Mouse (Mus musculus) intestine, embryonic 14.5 days (tissue): ENCODE results near the gene Def8. TPM values are rescaled to one million over a fixed set of nuclear protein-coding genes. Genes with fewer than 3 reads are reported as not detected.
A peak's percentile ranks its signal among the peaks of the same experiment; 100 is the strongest.

Experiments
- ATAC-seq: fragments of 200-750 bp; cut with Nextera tagmentation; replicated peaks from 2 replicates; pipeline ENCODE4 v1.8.0; 2017; ENCODE audit warnings: low read depth, moderate number of reproducible peaks, moderate TSS enrichment, moderate library complexity; ENCODE audit not compliant: low FRiP score, low TSS enrichment
- DNase-seq: peaks from one replicate; pipeline ENCODE4 v3.0.0-alpha.2; 2018; ENCODE audit warnings: low spot score
- H3K27ac ChIP-seq: fragments of 300-500 bp; sonication (generic); 2 replicates; pipeline ENCODE4 v1.5.1; 2014; ENCODE audit warnings: low read depth, mild to moderate bottlenecking, control low read depth
- H3K27me3 ChIP-seq: fragments of 300-500 bp; sonication (generic); replicated peaks from 2 replicates; pipeline ENCODE4 v1.6.1; 2014; ENCODE audit warnings: low read length, control low read depth; ENCODE audit not compliant: control insufficient read depth, insufficient read depth
- H3K36me3 ChIP-seq: fragments of 300-500 bp; sonication (generic); 2 replicates; pipeline ENCODE4 v1.6.1; 2014; ENCODE audit warnings: low read length, control low read depth; ENCODE audit not compliant: control insufficient read depth, insufficient read depth
- H3K4me1 ChIP-seq: fragments of 300-500 bp; sonication (generic); replicated peaks from 2 replicates; pipeline ENCODE4 v1.6.1; 2014; ENCODE audit warnings: low read length, control low read depth, mixed read lengths; ENCODE audit not compliant: control insufficient read depth, insufficient read depth
- H3K4me2 ChIP-seq: fragments of 300-500 bp; sonication (generic); 2 replicates; pipeline ENCODE4 v1.6.1; 2014; ENCODE audit warnings: low read length
- H3K4me3 ChIP-seq: fragments of 300-500 bp; sonication (generic); 2 replicates; pipeline ENCODE4 v1.5.1; 2014; ENCODE audit warnings: low read depth, low read length, control low read depth, mixed read lengths
- H3K9ac ChIP-seq: fragments of 300-500 bp; sonication (generic); 2 replicates; pipeline ENCODE4 v1.6.1; 2014; ENCODE audit warnings: mild to moderate bottlenecking, low read length
- H3K9me3 ChIP-seq: fragments of 300-500 bp; sonication (generic); 2 replicates; pipeline ENCODE4 v1.6.1; 2016; ENCODE audit warnings: low read length, control low read depth; ENCODE audit not compliant: control insufficient read depth
- WGBS: fragments of 180-500 bp; shearing (Covaris S2); extraction: QIAGEN DNeasy Blood & Tissue Kit; methylation state at CpG from one replicate; pipeline ENCODE4 v1.1.7; 2014; 5-methylcytosine and 5-hydroxymethylcytosine counted together
- polyA plus RNA-seq: library from polyadenylated mRNA; unstranded; fragments of >200 nt; fragmentation: Nextera tagmentation; extraction: Ambion mirVana; gene quantifications from 2 replicates; pipeline ENCODE4 v1.2.1, GENCODE M21; 2014

Gene Def8
- polyA plus RNA-seq, 1 experiment from 2014 or later = 32.6 TPM

- peak overlapping the region; percentile 90 for H3K4me3 ChIP-seq
- no peak for DNase-seq
- H3K27me3 ChIP-seq = no peaks in the 10 kb centered on the region
- H3K9me3 ChIP-seq = no peaks in the 10 kb centered on the region
- peaks cover 9% of the 10 kb centered on the region for H3K4me1 ChIP-seq
- H3K4me2 ChIP-seq = peak overlapping the region; percentile 90
- no peak for ATAC-seq
- 38% methylated on average over 16 of the region's 16 CpGs for whole genome bisulfite sequencing
- peaks cover 31% of the 10 kb centered on the region for H3K36me3 ChIP-seq
- peak overlapping the region; percentile 94 for H3K27ac ChIP-seq
- H3K9ac ChIP-seq = peak overlapping the region; percentile 85
These were observed 55.3 kb downstream of the Def8 start for GRCm38 (mm10) chr8:123478456-123479218.

GRCm38 (mm10) chr8:123482627-123483026 lies 59.3 kb downstream of the Def8 start:
- no peak overlapping the region for H3K4me2 ChIP-seq
- 87% methylated on average over 7 of the region's 7 CpGs for WGBS
- H3K27me3 ChIP-seq = no peaks in the 10 kb centered on the region
- H3K27ac ChIP-seq = no peak overlapping the region
- no peaks in the 10 kb centered on the region for H3K9me3 ChIP-seq
- H3K4me3 ChIP-seq = no peak overlapping the region
- peaks cover 9% of the 10 kb centered on the region for H3K4me1 ChIP-seq
- no peak for ATAC-seq
- H3K36me3 ChIP-seq = peaks cover 65% of the 10 kb centered on the region
- no peak for DNase-seq
- no peak overlapping the region for H3K9ac ChIP-seq

GRCm38 (mm10) chr8:123491280-123492075 lies 68.2 kb downstream of the Def8 start:
- Histone ChIP-seq H3K9me3 (no peaks in the 10 kb centered on the region), H3K27ac (no peak overlapping the region), H3K27me3 (no peaks in the 10 kb centered on the region), H3K4me2 (no peak overlapping the region), H3K9ac (no peak overlapping the region), H3K4me1 (no peaks in the 10 kb centered on the region), H3K36me3 (peaks cover 96% of the 10 kb centered on the region), H3K4me3 (no peak overlapping the region)
- DNase-seq (no peak), ATAC-seq (no peak)
- 88% methylated on average over 15 of the region's 15 CpGs for whole genome bisulfite sequencing

GRCm38 (mm10) chr8:123492898-123493297 lies 69.6 kb downstream of the Def8 start:
- no peak for DNase-seq
- H3K4me2 ChIP-seq = no peak overlapping the region
- 96% methylated on average over 9 of the region's 9 CpGs for WGBS

GRCm38 (mm10) chr8:123497699-123498098 lies 74.4 kb downstream of the Def8 start:
- H3K27me3 ChIP-seq = no peaks in the 10 kb centered on the region
- no peaks in the 10 kb centered on the region for H3K4me1 ChIP-seq
- 89% methylated on average over 4 of the region's 4 CpGs for WGBS
- DNase-seq = no peak
- no peak overlapping the region for H3K27ac ChIP-seq
- no peak overlapping the region for H3K4me2 ChIP-seq
- peaks cover 94% of the 10 kb centered on the region for H3K36me3 ChIP-seq
- no peak for ATAC-seq
- H3K9ac ChIP-seq = no peak overlapping the region
- no peak overlapping the region for H3K4me3 ChIP-seq
- no peaks in the 10 kb centered on the region for H3K9me3 ChIP-seq

More at GRCm38 (mm10) chr8:123492898-123493297, 69.6 kb downstream of the Def8 start:
- Histone ChIP-seq H3K27ac (no peak overlapping the region), H3K4me3 (no peak overlapping the region), H3K4me1 (no peaks in the 10 kb centered on the region), H3K9ac (no peak overlapping the region), H3K9me3 (no peaks in the 10 kb centered on the region), H3K36me3 (peaks cover 95% of the 10 kb centered on the region), H3K27me3 (no peaks in the 10 kb centered on the region)
- ATAC-seq = no peak

GRCm38 (mm10) chr8:123498963-123499362 lies 75.6 kb downstream of the Def8 start:
- DNase-seq (no peak), ATAC-seq (no peak)
- peaks cover 94% of the 10 kb centered on the region for H3K36me3 ChIP-seq
- 89% methylated on average over 11 of the region's 11 CpGs for WGBS
- no peak overlapping the region for H3K4me2 ChIP-seq
- H3K9ac ChIP-seq = no peak overlapping the region
- no peak overlapping the region for H3K4me3 ChIP-seq
- H3K9me3 ChIP-seq = peaks cover 5% of the 10 kb centered on the region; the same call in 1 of the 2 replicates
- H3K27me3 ChIP-seq = no peaks in the 10 kb centered on the region
- H3K27ac ChIP-seq = no peak overlapping the region
- no peaks in the 10 kb centered on the region for H3K4me1 ChIP-seq

- WGBS = 95% methylated on average over 11 of the region's 11 CpGs
- DNase-seq (no peak), ATAC-seq (no peak)
- H3K9me3 ChIP-seq = peaks cover 5% of the 10 kb centered on the region; the same call in 1 of the 2 replicates
- H3K27ac ChIP-seq = no peak overlapping the region
- H3K4me2 ChIP-seq = no peak overlapping the region
- H3K4me1 ChIP-seq = no peaks in the 10 kb centered on the region
- H3K9ac ChIP-seq = no peak overlapping the region
- H3K4me3 ChIP-seq = no peak overlapping the region
- no peaks in the 10 kb centered on the region for H3K27me3 ChIP-seq
- peaks cover 94% of the 10 kb centered on the region for H3K36me3 ChIP-seq
These were observed 76.2 kb downstream of the Def8 start for GRCm38 (mm10) chr8:123499556-123499955.

GRCm38 (mm10) chr8:123502192-123502591 lies 78.9 kb downstream of the Def8 start:
- DNase-seq = no peak
- Histone ChIP-seq H3K4me1 (no peaks in the 10 kb centered on the region), H3K9ac (no peak overlapping the region), H3K36me3 (peaks cover 95% of the 10 kb centered on the region), H3K9me3 (peaks cover 5% of the 10 kb centered on the region; the same call in 1 of the 2 replicates), H3K4me3 (no peak overlapping the region), H3K27ac (no peak overlapping the region), H3K4me2 (no peak overlapping the region), H3K27me3 (no peaks in the 10 kb centered on the region)
- 94% methylated on average over 5 of the region's 5 CpGs for WGBS
- ATAC-seq = no peak
